Mouse (Mus musculus): Measurements from ENCODE around the gene Ppard.

Ppard gene

GRCm38 (mm10) chr17:28223561-28224391, 8.7 kb upstream of the Ppard start:
- DNase-seq (ENCODE audit: low read depth, low spot score) = peak; percentile 88

- no peak for DNase-seq (ENCODE audit: low read depth, low spot score)
These were observed 7.9 kb upstream of the Ppard start for GRCm38 (mm10) chr17:28224615-28225014.

- peak; percentile 77 for DNase-seq (ENCODE audit: low read depth, low spot score)
These were observed 6.5 kb upstream of the Ppard start for GRCm38 (mm10) chr17:28226014-28226413.

- DNase-seq (ENCODE audit: low read depth, low spot score) = no peak
These were observed 2.0 kb upstream of the Ppard start for GRCm38 (mm10) chr17:28230486-28230885.

- no peak for DNase-seq (ENCODE audit: low read depth, low spot score)
These were observed 1.3 kb upstream of the Ppard start for GRCm38 (mm10) chr17:28231026-28231736.

- DNase-seq (ENCODE audit: low read depth, low spot score) = no peak
These were observed 711 bp downstream of the Ppard start for GRCm38 (mm10) chr17:28233091-28233731.

- DNase-seq (ENCODE audit: low read depth, low spot score) = no peak
These were observed 2.1 kb downstream of the Ppard start for GRCm38 (mm10) chr17:28234641-28235040.

- no peak for DNase-seq (ENCODE audit: low read depth, low spot score)
These were observed 3.6 kb downstream of the Ppard start for GRCm38 (mm10) chr17:28235982-28236635.

GRCm38 (mm10) chr17:28236636-28237015, 4.1 kb downstream of the Ppard start:
- no peak for DNase-seq (ENCODE audit: low read depth, low spot score)

GRCm38 (mm10) chr17:28237362-28237761, 4.9 kb downstream of the Ppard start:
- no peak for DNase-seq (ENCODE audit: low read depth, low spot score)

- DNase-seq (ENCODE audit: low read depth, low spot score) = no peak
These were observed 5.4 kb downstream of the Ppard start for GRCm38 (mm10) chr17:28237874-28238273.

- no peak for DNase-seq (ENCODE audit: low read depth, low spot score)
These were observed 8.3 kb downstream of the Ppard start for GRCm38 (mm10) chr17:28240846-28241245.

- no peak for DNase-seq (ENCODE audit: low read depth, low spot score)
These were observed 9.8 kb downstream of the Ppard start for GRCm38 (mm10) chr17:28242296-28242695.

GRCm38 (mm10) chr17:28244214-28244613, 11.7 kb downstream of the Ppard start:
- DNase-seq (ENCODE audit: low read depth, low spot score) = no peak

- DNase-seq (ENCODE audit: low read depth, low spot score) = no peak
These were observed 12.2 kb downstream of the Ppard start for GRCm38 (mm10) chr17:28244714-28245113.

GRCm38 (mm10) chr17:28246640-28247039, 14.1 kb downstream of the Ppard start:
- DNase-seq (ENCODE audit: low read depth, low spot score) = no peak

- no peak for DNase-seq (ENCODE audit: low read depth, low spot score)
These were observed 15.1 kb downstream of the Ppard start for GRCm38 (mm10) chr17:28247613-28248012.

GRCm38 (mm10) chr17:28249062-28249461, 16.6 kb downstream of the Ppard start:
- DNase-seq (ENCODE audit: low read depth, low spot score) = no peak

GRCm38 (mm10) chr17:28251579-28252280, 19.2 kb downstream of the Ppard start:
- no peak for DNase-seq (ENCODE audit: low read depth, low spot score)

GRCm38 (mm10) chr17:28252281-28252648, 19.8 kb downstream of the Ppard start:
- DNase-seq (ENCODE audit: low read depth, low spot score) = no peak

- DNase-seq (ENCODE audit: low read depth, low spot score) = no peak
These were observed 20.7 kb downstream of the Ppard start for GRCm38 (mm10) chr17:28253216-28253615.

Data from retina, adult 2 months (tissue).